8 mouse cellular contexts compared by ENCODE assay signal in genomic region chr15:89314107-89314506, GRCm38 (mm10). TPM values are rescaled to one million over a fixed set of nuclear protein-coding genes. Genes with fewer than 3 reads are reported as not detected.
DNase-seq lines count a peak whose midpoint lies in the region; ATAC-seq and TF ChIP-seq lines count a peak whose summit lies in the region.

No protein-coding gene starts in this region.

- no peak; the same call in 1 of the 2 replicates for ATAC-seq in liver, embryonic 11.5 days (replicated peaks; ENCODE audit: low FRiP score)

- WGBS in cerebellum, adult 2 months = 17% methylated on average over 3 of the region's 3 CpGs
- WGBS in spleen, adult 2 months = 35% methylated on average over 3 of the region's 3 CpGs
- 31% methylated on average over 3 of the region's 3 CpGs for WGBS in liver, embryonic 11.5 days

- no peaks in the 10 kb centered on the region for H3K36me3 ChIP-seq in spleen, adult 2 months (ENCODE audit: control insufficient read depth, insufficient read depth, low read length)
- H3K36me3 ChIP-seq in liver, embryonic 11.5 days (ENCODE audit: control insufficient read depth, insufficient read depth, low read length) = no peaks in the 10 kb centered on the region

- TF ChIP-seq CTCF in cerebellum, adult 2 months (IDR thresholded peaks at IDR 0.05; ENCODE audit: borderline replicate concordance, insufficient read depth, low read depth, low read length) = no peak
- no peak for TF ChIP-seq CTCF in spleen, adult 2 months (IDR thresholded peaks at IDR 0.05; ENCODE audit: extremely low read depth, insufficient read depth, insufficient read length, insufficient replicate concordance)

- no peaks in the 10 kb centered on the region for H3K9me3 ChIP-seq in liver, embryonic 11.5 days (ENCODE audit: control insufficient read depth, low read length)

- no peak for DNase-seq in cerebellum, adult 2 months
- DNase-seq in cerebellum, adult 11-12 months = no peak
- no peak for DNase-seq in spleen, adult 2 months (ENCODE audit: low read depth in 1 of 2, low spot score in 2 of 2)
- no peak for DNase-seq in spleen, postnatal 36 days (ENCODE audit: low spot score in 2 of 2)
- DNase-seq in liver, embryonic 11.5 days (ENCODE audit: low spot score) = no peak
- DNase-seq in adrenal gland, postnatal 36 days = no peak
- DNase-seq in urinary bladder, adult 18-20 months (ENCODE audit: low spot score in 2 of 2) = no peak
- no peak for DNase-seq in right cerebral cortex, postnatal 36 days (ENCODE audit: low spot score in 2 of 2)

- H3K4me3 ChIP-seq in cerebellum, adult 2 months (replicated peaks; ENCODE audit: insufficient read depth, low read depth, low read length) = peak overlapping the region; percentile 80
- peak overlapping the region; percentile 97 for H3K4me3 ChIP-seq in spleen, adult 2 months (ENCODE audit: extremely low read depth, insufficient read depth, insufficient read length)
- H3K4me3 ChIP-seq in liver, embryonic 11.5 days (ENCODE audit: low read depth, low read length) = peak overlapping the region; percentile 98

- peak overlapping the region; percentile 85 for H3K9ac ChIP-seq in liver, embryonic 11.5 days (ENCODE audit: low read depth, low read length)

- H3K27ac ChIP-seq in cerebellum, adult 2 months (ENCODE audit: insufficient read depth, low read length) = peak overlapping the region; percentile 56; the same call in 1 of the 2 replicates
- no peak overlapping the region for H3K27ac ChIP-seq in spleen, adult 2 months (ENCODE audit: insufficient read depth, low read length)
- no peak overlapping the region for H3K27ac ChIP-seq in liver, embryonic 11.5 days (ENCODE audit: low read depth, low read length)

- no peaks in the 10 kb centered on the region for H3K27me3 ChIP-seq in cerebellum, adult 2 months (ENCODE audit: control insufficient read depth, insufficient read depth, low read length)
- no peaks in the 10 kb centered on the region for H3K27me3 ChIP-seq in spleen, adult 2 months (ENCODE audit: control insufficient read depth, insufficient read depth, low read length)
- no peaks in the 10 kb centered on the region for H3K27me3 ChIP-seq in liver, embryonic 11.5 days (replicated peaks; ENCODE audit: control insufficient read depth, insufficient read depth, low read length)

- peaks cover 38% of the 10 kb centered on the region for H3K4me1 ChIP-seq in cerebellum, adult 2 months (ENCODE audit: control insufficient read depth, insufficient read depth, low read length)
- H3K4me1 ChIP-seq in spleen, adult 2 months (ENCODE audit: control insufficient read depth, insufficient read depth, insufficient read length) = peaks cover 38% of the 10 kb centered on the region; the same call in 1 of the 2 replicates
- peaks cover 28% of the 10 kb centered on the region for H3K4me1 ChIP-seq in liver, embryonic 11.5 days (replicated peaks; ENCODE audit: control insufficient read depth, insufficient read depth, low read length)

- peak overlapping the region; percentile 88 for H3K4me2 ChIP-seq in liver, embryonic 11.5 days

- no peak for TF ChIP-seq POLR2A in cerebellum, adult 2 months (IDR thresholded peaks at IDR 0.05; ENCODE audit: borderline replicate concordance, insufficient read depth, low read length)
- no peak for TF ChIP-seq POLR2A in spleen, adult 2 months (IDR thresholded peaks at IDR 0.05; ENCODE audit: low read depth, low read length)

RNA-seq across cellular contexts. Expression of gene Sbf1, which starts 1.0 kb away (rescaled TPM):
- polyA plus RNA-seq in cerebellum, adult 2 months (2012; rRNA removed) = 321 and 324 TPM in 2 replicates
- 320 and 349 TPM in 2 replicates for polyA plus RNA-seq in spleen, adult 2 months (2012; rRNA removed)
- 51.4 and 52.2 TPM in 2 replicates for polyA plus RNA-seq in liver, embryonic 11.5 days (2014; fragmentation: Nextera tagmentation; extraction: Ambion mirVana)
- total RNA-seq in adrenal gland, postnatal 36 days (2021) = 10 to 100 TPM; 76.7 to 88.9 TPM

RNA-seq across cellular contexts. Expression of gene Adm2, which starts 8.4 kb away (rescaled TPM):
- polyA plus RNA-seq in cerebellum, adult 2 months (2012; rRNA removed) = not detected in 2 replicates
- polyA plus RNA-seq in spleen, adult 2 months (2012; rRNA removed) = 3.5 and 6.5 TPM in 2 replicates
- 6.6 and 7.0 TPM in 2 replicates for polyA plus RNA-seq in liver, embryonic 11.5 days (2014; fragmentation: Nextera tagmentation; extraction: Ambion mirVana)
- total RNA-seq in adrenal gland, postnatal 36 days (2021) = not detected

RNA-seq across cellular contexts. Expression of gene Miox, which starts 20.1 kb away (rescaled TPM):
- not detected in 2 replicates for polyA plus RNA-seq in cerebellum, adult 2 months (2012; rRNA removed)
- 0.31 and 1.4 TPM in 2 replicates for polyA plus RNA-seq in spleen, adult 2 months (2012; rRNA removed)
- 2.0 and 2.7 TPM in 2 replicates for polyA plus RNA-seq in liver, embryonic 11.5 days (2014; fragmentation: Nextera tagmentation; extraction: Ambion mirVana)
- not detected for total RNA-seq in adrenal gland, postnatal 36 days (2021)

RNA-seq across cellular contexts. Expression of gene Lmf2, which starts 41.4 kb away (rescaled TPM):
- polyA plus RNA-seq in cerebellum, adult 2 months (2012; rRNA removed) = 21.0 and 21.1 TPM in 2 replicates
- polyA plus RNA-seq in spleen, adult 2 months (2012; rRNA removed) = 51.5 and 53.6 TPM in 2 replicates
- polyA plus RNA-seq in liver, embryonic 11.5 days (2014; fragmentation: Nextera tagmentation; extraction: Ambion mirVana) = 44.1 and 46.0 TPM in 2 replicates
- total RNA-seq in adrenal gland, postnatal 36 days (2021) = 10 to 100 TPM; 36.8 to 38.2 TPM

RNA-seq across cellular contexts. Expression of gene Ncaph2, which starts 41.4 kb away (rescaled TPM):
- 134 and 137 TPM in 2 replicates for polyA plus RNA-seq in cerebellum, adult 2 months (2012; rRNA removed)
- polyA plus RNA-seq in spleen, adult 2 months (2012; rRNA removed) = 113 and 131 TPM in 2 replicates
- 163 TPM in 2 replicates for polyA plus RNA-seq in liver, embryonic 11.5 days (2014; fragmentation: Nextera tagmentation; extraction: Ambion mirVana)
- 10 to 100 TPM; 83.1 to 87.5 TPM for total RNA-seq in adrenal gland, postnatal 36 days (2021)
